9 mouse cellular contexts compared by ENCODE assay signal in the genomic region with DNA sequence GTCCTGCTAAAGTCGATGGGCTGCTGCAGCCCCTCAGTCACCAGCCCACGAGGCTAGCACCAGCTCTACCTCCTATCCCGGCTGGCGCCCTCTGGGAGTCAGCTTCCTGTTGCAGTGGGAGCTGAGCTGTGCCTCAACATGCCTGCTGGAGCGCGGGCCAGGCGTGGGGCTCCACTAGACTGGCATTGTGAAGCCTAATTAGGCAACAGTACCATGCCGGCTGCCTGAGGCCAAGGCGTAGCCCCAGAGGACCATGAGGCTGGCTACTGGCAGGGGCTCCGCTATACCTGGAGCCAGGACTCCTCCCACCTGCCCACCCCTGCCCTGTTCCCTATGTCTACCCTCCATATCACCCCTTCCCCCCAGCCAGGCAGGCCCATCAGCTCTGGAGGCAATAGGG. TPM values are rescaled to one million over a fixed set of nuclear protein-coding genes. Genes with fewer than 3 reads are reported as not detected.
A peak's percentile ranks its signal among the peaks of the same experiment; 100 is the strongest.
DNase-seq lines count a peak whose midpoint lies in the region; ATAC-seq and TF ChIP-seq lines count a peak whose summit lies in the region.
"Had no signal": no experiment of that assay in that cellular context is flagged by ENCODE, and none has a peak within 500 bp of the region (broad histone marks: within the 10 kb centered on the region; RNA-seq: fewer than 3 reads in every experiment).

A gene (minus strand): TSS at position 61 of the 400 bp plus-strand sequence.

- no peak within 1 kb of the TSS for H3K4me3 ChIP-seq in cerebellum, adult 2 months (replicated peaks; ENCODE audit: insufficient read depth, low read depth, low read length)

- no peak within 1 kb of the TSS for H3K27ac ChIP-seq in cerebellum, adult 2 months (ENCODE audit: insufficient read depth, low read length)

- no peak for DNase-seq in cerebellum, adult 2 months
- peak; percentile 58 for DNase-seq in urinary bladder, adult 2 months (ENCODE audit: low spot score)
- DNase-seq in urinary bladder, postnatal 4 days (ENCODE audit: low spot score in 2 of 2) = no peak
- DNase-seq in left cerebral cortex, postnatal 4 days = peak; percentile 41
- no peak for DNase-seq in cerebellum, postnatal 36 days
- DNase-seq in thymus, postnatal 10 days (ENCODE audit: low spot score in 2 of 2) = no peak
- DNase-seq: cerebellum, adult 11 months had no signal

- H3K27me3 ChIP-seq in cerebellum, adult 2 months (ENCODE audit: control insufficient read depth, insufficient read depth, low read length) = no peaks in the 10 kb centered on the region

- peaks cover 41% of the 10 kb centered on the region for H3K4me1 ChIP-seq in cerebellum, adult 2 months (ENCODE audit: control insufficient read depth, insufficient read depth, low read length)

- WGBS in cerebellum, adult 2 months = 67% methylated on average over 10 of the region's 10 CpGs

- no peak for ATAC-seq in cerebellum, adult (ENCODE audit: insufficient number of reproducible peaks, low FRiP score, low TSS enrichment)
- no peak for ATAC-seq in inflammation-experienced regulatory T-cells, adult 6 months

- TF ChIP-seq POLR2A in cerebellum, adult 2 months (IDR thresholded peaks at IDR 0.05; ENCODE audit: borderline replicate concordance, insufficient read depth, low read length) = no peak

- TF ChIP-seq CTCF in cerebellum, adult 2 months (IDR thresholded peaks at IDR 0.05; ENCODE audit: borderline replicate concordance, insufficient read depth, low read depth, low read length) = no peak

- intact Hi-C loops in left cerebral cortex, postnatal 4 days (cut with DNase I) = no loop called here

RNA-seq across cellular contexts. Expression of the gene that starts here (rescaled TPM):
- polyA plus RNA-seq in cerebellum, adult 2 months (2012; rRNA removed) = 149 and 180 TPM in 2 replicates
- polyA plus RNA-seq in urinary bladder, adult 2 months (2012; rRNA removed) = 83.1 and 93.6 TPM in 2 replicates
- 10 to 100 TPM; 50.9 to 56.1 TPM for total RNA-seq in left cerebral cortex, postnatal 4 days (2021)
- polyA plus RNA-seq in inflammation-experienced regulatory T-cells, adult 6 months (2017; shearing (Covaris generic)) = not detected

Comparison
In these comparisons a context has a peak if more than half of its experiments do, and no peak if none do; other contexts are left out.
1. RNA of the gene that starts here (polyA plus RNA-seq): 149 to 180 TPM in cerebellum, adult 2 months and 83.1 to 93.6 TPM in urinary bladder, adult 2 months; not detected in inflammation-experienced regulatory T-cells, adult 6 months; every median in the first group is over 10 times any median in the second.
2. DNase-seq: peak in urinary bladder, adult 2 months (single experiment) and left cerebral cortex, postnatal 4 days (single experiment); none in cerebellum, adult 2 months (0 of 2), urinary bladder, postnatal 4 days (0 of 2), cerebellum, postnatal 36 days (0 of 2) and thymus, postnatal 10 days (0 of 2).